Mouse (Mus musculus) bone marrow, adult 2 months (tissue): ENCODE measurements around the gene Nup93. TPM values are rescaled to one million over a fixed set of nuclear protein-coding genes. Genes with fewer than 3 reads are reported as not detected.
A peak's percentile ranks its signal among the peaks of the same experiment; 100 is the strongest.

ENCODE experiments used
- H3K27ac ChIP-seq: fragments of 200-500 bp; 2 replicates; pipeline ENCODE4 v1.5.1; 2012; ENCODE audit warnings: low read depth, mild to moderate bottlenecking, control low read depth, inconsistent platforms, low read length; ENCODE audit not compliant: control insufficient read depth, poor library complexity, insufficient read depth
- H3K4me1 ChIP-seq: fragments of 200-500 bp; 2 replicates; pipeline ENCODE4 v1.6.1; 2011; ENCODE audit warnings: low read length; ENCODE audit not compliant: control insufficient read depth, insufficient read depth
- H3K4me3 ChIP-seq: fragments of 200-500 bp; replicated peaks from 2 replicates; pipeline ENCODE3; 2011; ENCODE audit warnings: mild to moderate bottlenecking, low read depth, low read length, control low read depth; ENCODE audit not compliant: control insufficient read depth
- CTCF ChIP-seq: fragments of 200-500 bp; IDR thresholded peaks from 2 replicates; pipeline ENCODE4 v1.5.1; 2011; ENCODE audit warnings: low read length, control low read depth; ENCODE audit not compliant: control insufficient read depth, insufficient read depth
- POLR2A ChIP-seq: fragments of 200-500 bp; IDR thresholded peaks from 2 replicates; pipeline ENCODE4 v1.6.1; 2011; ENCODE audit warnings: low read depth, mild to moderate bottlenecking, control low read depth, low read length, borderline replicate concordance; ENCODE audit not compliant: control insufficient read depth
- WGBS: fragments of 180-500 bp; shearing (Covaris S2); methylation state at CpG from one replicate; pipeline ENCODE4 v1.1.7; 2018; 5-methylcytosine and 5-hydroxymethylcytosine counted together
- polyA plus RNA-seq: library from polyadenylated mRNA; stranded (reverse); fragments of >200 nt; gene quantifications from 2 replicates; pipeline ENCODE4 v1.2.4, GENCODE M21; 2011; ENCODE audit warnings: low replicate concordance; ENCODE audit not compliant: missing spikeins, insufficient read depth, insufficient read length

Nup93 gene
- polyA plus RNA-seq, 1 experiment: 21.3 TPM

GRCm38 (mm10) chr8:94304412-94304811 lies 90.0 kb downstream of the Nup93 start:
- Histone ChIP-seq H3K4me3 (no peak overlapping the region), H3K4me1 (peaks cover 1% of the 10 kb centered on the region; the same call in 1 of the 2 replicates), H3K27ac (no peak overlapping the region)
- TF ChIP-seq POLR2A (no peak), CTCF (no peak)
- WGBS: 87% methylated on average over 2 of the region's 2 CpGs

- H3K27ac ChIP-seq: 0 out of 2 replicates have a peak overlapping the region, but pooled peaks have one; percentile 9
- no peak overlapping the region for H3K4me3 ChIP-seq
- peaks cover 1% of the 10 kb centered on the region; the same call in 1 of the 2 replicates for H3K4me1 ChIP-seq
- 14% methylated on average over 7 of the region's 7 CpGs for WGBS
- no peak for TF ChIP-seq POLR2A
- no peak for TF ChIP-seq CTCF
Measured at GRCm38 (mm10) chr8:94306989-94307513, 92.7 kb downstream of the Nup93 start.

GRCm38 (mm10) chr8:94307652-94308051 lies 93.3 kb downstream of the Nup93 start:
- TF ChIP-seq POLR2A (no peak), CTCF (no peak)

GRCm38 (mm10) chr8:94314069-94314468 lies 99.7 kb downstream of the Nup93 start:
- H3K4me3 ChIP-seq: no peak overlapping the region
- no peak overlapping the region for H3K27ac ChIP-seq
- H3K4me1 ChIP-seq: no peaks in the 10 kb centered on the region
- TF ChIP-seq CTCF (no peak), POLR2A (no peak)
- WGBS: 87% methylated on average over 2 of the region's 2 CpGs

More at GRCm38 (mm10) chr8:94307652-94308051, 93.3 kb downstream of the Nup93 start:
- 33% methylated on average over 9 of the region's 9 CpGs for WGBS
- Histone ChIP-seq H3K4me3 (no peak overlapping the region), H3K27ac (no peak overlapping the region), H3K4me1 (peaks cover 1% of the 10 kb centered on the region; the same call in 1 of the 2 replicates)

- Histone ChIP-seq H3K4me3 (no peak overlapping the region), H3K27ac (no peak overlapping the region), H3K4me1 (no peaks in the 10 kb centered on the region)
- WGBS: 85% methylated on average over 2 of the region's 2 CpGs
- no peak for TF ChIP-seq CTCF
Measured at GRCm38 (mm10) chr8:94317249-94317648, 102.9 kb downstream of the Nup93 start.

- Histone ChIP-seq H3K4me1 (no peaks in the 10 kb centered on the region), H3K4me3 (no peak overlapping the region), H3K27ac (no peak overlapping the region)
- WGBS: 98% methylated on average over 2 of the region's 2 CpGs
- TF ChIP-seq POLR2A (no peak), CTCF (no peak)
Measured at GRCm38 (mm10) chr8:94317691-94318090, 103.3 kb downstream of the Nup93 start.

- 75% methylated on average over 2 of the region's 2 CpGs for WGBS
- H3K27ac ChIP-seq: no peak overlapping the region
- no peaks in the 10 kb centered on the region for H3K4me1 ChIP-seq
- no peak overlapping the region for H3K4me3 ChIP-seq
- TF ChIP-seq CTCF (no peak), POLR2A (no peak)
Measured at GRCm38 (mm10) chr8:94320036-94320435, 105.7 kb downstream of the Nup93 start.

- TF ChIP-seq CTCF (no peak), POLR2A (no peak)
- WGBS: 86% methylated on average over 4 of the region's 4 CpGs
- Histone ChIP-seq H3K4me1 (no peaks in the 10 kb centered on the region), H3K27ac (no peak overlapping the region), H3K4me3 (no peak overlapping the region)
Measured at GRCm38 (mm10) chr8:94322083-94322482, 107.7 kb downstream of the Nup93 start.

- Histone ChIP-seq H3K4me3 (no peak overlapping the region), H3K27ac (no peak overlapping the region), H3K4me1 (no peaks in the 10 kb centered on the region)
- WGBS: 70% methylated on average over 6 of the region's 6 CpGs
- TF ChIP-seq POLR2A (no peak), CTCF (no peak)
Measured at GRCm38 (mm10) chr8:94323041-94323440, 108.7 kb downstream of the Nup93 start.
